Mouse (Mus musculus): Measurements from ENCODE around the gene Ap4s1. TPM values are rescaled to one million over a fixed set of nuclear protein-coding genes. Genes with fewer than 3 reads are reported as not detected.
A peak's percentile ranks its signal among the peaks of the same experiment; 100 is the strongest.
"Not testable (repeated sequence)": the region's sequence is repeated elsewhere in the genome, so short reads cannot be mapped to it uniquely, and the experiment has no call there.

Gene Ap4s1
- 44.3 and 51.6 TPM in 2 replicates for polyA plus RNA-seq (2014; fragmentation: Nextera tagmentation; extraction: Ambion mirVana)

DNA sequence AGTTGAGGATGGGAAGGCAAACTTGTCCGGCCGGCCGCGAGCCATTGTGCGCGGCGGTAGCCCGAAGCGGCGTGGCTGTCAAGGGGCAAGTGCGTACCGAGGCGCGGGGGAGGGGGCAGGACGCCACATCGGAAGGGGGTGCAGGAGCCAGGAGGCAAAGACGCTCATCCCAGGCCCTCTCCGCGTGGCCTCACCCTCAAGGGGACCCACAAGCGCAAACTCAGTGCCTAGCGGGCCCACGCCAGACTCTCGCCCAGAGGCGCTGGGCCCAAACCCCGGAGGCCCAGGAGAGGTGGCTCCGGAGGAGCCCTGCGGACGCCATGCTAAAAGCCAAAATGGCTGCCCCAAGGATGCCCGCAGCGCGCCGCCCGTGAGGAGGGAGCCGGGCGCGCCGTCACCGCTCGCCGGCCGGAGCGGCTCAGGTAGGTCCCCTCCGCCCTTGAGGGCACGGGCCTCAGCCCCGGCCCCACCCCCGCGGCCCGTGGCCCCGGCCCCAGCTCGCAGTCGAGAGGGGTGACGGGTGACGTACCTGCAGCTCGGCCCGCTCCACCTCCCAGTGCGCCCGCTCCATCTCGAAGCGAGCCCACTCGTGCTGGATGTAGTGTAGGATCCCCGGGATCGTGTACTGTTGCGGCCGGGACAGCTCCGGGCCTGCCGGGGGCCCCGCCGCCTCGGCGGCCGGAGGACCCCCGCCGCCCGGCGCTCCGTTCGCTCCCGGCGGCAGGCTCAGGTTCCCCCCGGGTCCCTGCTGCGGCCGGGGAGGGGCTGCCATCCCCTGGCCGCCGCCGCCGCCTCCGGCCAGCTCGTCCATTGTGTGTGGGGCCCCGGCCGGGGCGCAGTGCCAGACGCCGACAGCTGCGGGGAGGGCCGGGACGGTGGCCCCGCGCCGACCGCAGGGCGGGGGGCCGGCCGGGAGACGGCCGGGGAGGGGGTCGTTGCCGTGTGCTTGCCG, at the start of gene Ap4s1:
Gene Ap4s1 (plus strand): TSS at position 141 of the 952 bp plus-strand sequence.
- no peaks in the 10 kb centered on the region for H3K27me3 ChIP-seq (replicated peaks; ENCODE audit: control insufficient read depth, insufficient read depth, low read length)
- H3K9me3 ChIP-seq (replicated peaks; ENCODE audit: control insufficient read depth, low read length): no peaks in the 10 kb centered on the region
- peak within 1 kb of the TSS; percentile 72 for H3K4me2 ChIP-seq (ENCODE audit: low read length)
- peak; percentile 71 for DNase-seq (ENCODE audit: low spot score)
- ATAC-seq: peak; percentile 76
- 1% methylated on average over 68 of the region's 108 CpGs for WGBS
- H3K4me1 ChIP-seq (ENCODE audit: control insufficient read depth, insufficient read depth, low read length): peaks cover 8% of the 10 kb centered on the region
- H3K9ac ChIP-seq (ENCODE audit: low read length): peak within 1 kb of the TSS; percentile 100
- peak within 1 kb of the TSS; percentile 100 for H3K27ac ChIP-seq (ENCODE audit: low read depth, low read length)
- H3K36me3 ChIP-seq (ENCODE audit: control insufficient read depth, insufficient read depth, low read length): no peaks in the 10 kb centered on the region
- H3K4me3 ChIP-seq (ENCODE audit: low read depth, low read length): peak within 1 kb of the TSS; percentile 91

GRCm38 (mm10) chr12:51641871-51642270, 49.0 kb upstream of the Ap4s1 start:
- Histone ChIP-seq H3K36me3 (ENCODE audit: control insufficient read depth, insufficient read depth, low read length) (peaks cover 7% of the 10 kb centered on the region), H3K4me1 (ENCODE audit: control insufficient read depth, insufficient read depth, low read length) (no peaks in the 10 kb centered on the region), H3K27ac (ENCODE audit: low read depth, low read length) (no peak overlapping the region), H3K4me2 (ENCODE audit: low read length) (no peak overlapping the region), H3K27me3 (replicated peaks; ENCODE audit: control insufficient read depth, insufficient read depth, low read length) (no peaks in the 10 kb centered on the region), H3K9ac (ENCODE audit: low read length) (no peak overlapping the region), H3K4me3 (ENCODE audit: low read depth, low read length) (no peak overlapping the region), H3K9me3 (replicated peaks; ENCODE audit: control insufficient read depth, low read length) (no peaks in the 10 kb centered on the region)
- ATAC-seq: no peak
- 81% methylated on average over 6 of the region's 6 CpGs for WGBS
- no peak for DNase-seq (ENCODE audit: low spot score)

- H3K27ac ChIP-seq (ENCODE audit: low read depth, low read length); H3K9ac ChIP-seq (ENCODE audit: low read length); DNase-seq (ENCODE audit: low spot score); ATAC-seq; H3K27me3 ChIP-seq (replicated peaks; ENCODE audit: control insufficient read depth, insufficient read depth, low read length); H3K9me3 ChIP-seq (replicated peaks; ENCODE audit: control insufficient read depth, low read length); H3K4me3 ChIP-seq (ENCODE audit: low read depth, low read length); H3K4me2 ChIP-seq (ENCODE audit: low read length); H3K4me1 ChIP-seq (ENCODE audit: control insufficient read depth, insufficient read depth, low read length): not testable (repeated sequence)
- peaks cover 40% of the 10 kb centered on the region for H3K36me3 ChIP-seq (ENCODE audit: control insufficient read depth, insufficient read depth, low read length)
Measured at GRCm38 (mm10) chr12:51649401-51649800, 41.4 kb upstream of the Ap4s1 start.

DNA sequence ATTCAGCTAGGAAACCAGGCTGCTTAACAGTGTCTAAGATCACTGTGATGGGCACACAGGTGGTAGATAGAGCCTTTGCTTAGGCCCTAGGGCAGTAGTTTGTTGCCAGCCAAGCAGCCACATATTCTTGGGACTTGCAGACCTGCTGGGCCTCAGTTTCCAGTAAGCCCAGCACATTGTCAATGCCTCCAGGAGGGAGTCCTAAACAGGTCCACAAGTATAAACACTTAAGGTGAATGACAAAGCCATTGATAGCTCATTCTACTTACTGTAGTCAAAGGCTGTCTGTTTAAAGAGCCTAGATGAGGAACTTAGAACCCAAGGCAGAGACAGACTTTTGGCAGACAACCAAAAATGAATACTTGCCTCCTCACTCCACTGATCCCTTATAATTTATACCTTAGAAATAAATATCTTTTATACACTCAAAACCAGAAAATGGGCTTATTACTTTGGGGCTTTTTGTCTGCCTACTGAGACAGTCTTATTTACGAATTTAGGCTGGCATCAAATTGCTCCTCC, 34.8 kb upstream of the Ap4s1 start:
- H3K9ac ChIP-seq (ENCODE audit: low read length): no peak overlapping the region
- peak; percentile 19 for DNase-seq (ENCODE audit: low spot score)
- H3K4me1 ChIP-seq (ENCODE audit: control insufficient read depth, insufficient read depth, low read length): no peaks in the 10 kb centered on the region
- no peaks in the 10 kb centered on the region for H3K27me3 ChIP-seq (replicated peaks; ENCODE audit: control insufficient read depth, insufficient read depth, low read length)
- no peak overlapping the region for H3K4me2 ChIP-seq (ENCODE audit: low read length)
- 84% methylated on average over 1 of the region's 1 CpGs for WGBS
- no peak for ATAC-seq
- no peaks in the 10 kb centered on the region for H3K9me3 ChIP-seq (replicated peaks; ENCODE audit: control insufficient read depth, low read length)
- H3K36me3 ChIP-seq (ENCODE audit: control insufficient read depth, insufficient read depth, low read length): peaks cover 15% of the 10 kb centered on the region; the same call in 1 of the 2 replicates
- H3K4me3 ChIP-seq (ENCODE audit: low read depth, low read length): no peak overlapping the region
- no peak overlapping the region for H3K27ac ChIP-seq (ENCODE audit: low read depth, low read length)

DNA sequence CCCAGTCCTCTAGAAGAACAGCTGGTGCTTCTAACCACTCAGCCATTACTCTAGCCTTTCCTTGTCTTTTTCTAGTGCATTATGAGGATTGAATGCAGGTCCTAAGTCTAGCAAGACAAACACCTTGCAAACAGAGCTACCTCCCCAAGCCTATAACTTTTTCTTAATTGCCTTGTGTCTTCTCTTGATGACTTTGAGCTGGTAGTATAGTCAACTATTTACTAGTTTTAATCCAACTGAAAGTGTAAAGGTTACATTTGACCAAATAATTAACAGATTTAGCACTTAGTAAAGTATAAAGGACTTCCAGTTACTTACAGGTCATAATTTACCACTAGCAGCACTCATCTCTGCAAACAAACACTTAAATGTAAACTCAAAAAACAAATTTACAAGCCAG, 27.8 kb upstream of the Ap4s1 start:
- Histone ChIP-seq H3K4me1 (ENCODE audit: control insufficient read depth, insufficient read depth, low read length) (no peaks in the 10 kb centered on the region), H3K9ac (ENCODE audit: low read length) (no peak overlapping the region), H3K36me3 (ENCODE audit: control insufficient read depth, insufficient read depth, low read length) (no peaks in the 10 kb centered on the region), H3K4me2 (ENCODE audit: low read length) (no peak overlapping the region), H3K9me3 (replicated peaks; ENCODE audit: control insufficient read depth, low read length) (no peaks in the 10 kb centered on the region), H3K27ac (ENCODE audit: low read depth, low read length) (no peak overlapping the region), H3K4me3 (ENCODE audit: low read depth, low read length) (no peak overlapping the region), H3K27me3 (replicated peaks; ENCODE audit: control insufficient read depth, insufficient read depth, low read length) (no peaks in the 10 kb centered on the region)
- DNase-seq (ENCODE audit: low spot score) (no peak), ATAC-seq (no peak)

DNA sequence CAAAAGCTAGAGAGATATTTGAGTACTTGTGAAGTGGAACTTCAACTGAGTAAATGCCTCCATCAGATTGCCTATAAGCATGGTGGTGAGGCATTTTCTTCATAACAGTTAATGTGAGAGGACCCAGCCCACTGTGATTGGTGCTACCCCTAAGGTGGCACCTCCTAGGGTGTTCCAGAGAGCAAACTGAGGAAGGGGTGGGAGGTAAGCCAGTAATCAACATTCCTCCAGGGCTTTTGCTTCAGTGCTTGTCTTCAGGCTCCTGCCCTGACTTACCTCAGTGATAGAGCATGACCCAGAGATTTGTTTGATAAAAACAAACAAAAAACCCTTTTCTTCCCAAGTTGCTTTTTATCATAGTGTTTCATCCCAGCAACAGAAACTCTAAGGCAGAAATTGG, 26.9 kb upstream of the Ap4s1 start:
- Histone ChIP-seq H3K27me3 (replicated peaks; ENCODE audit: control insufficient read depth, insufficient read depth, low read length) (no peaks in the 10 kb centered on the region), H3K4me2 (ENCODE audit: low read length) (no peak overlapping the region), H3K27ac (ENCODE audit: low read depth, low read length) (no peak overlapping the region), H3K9me3 (replicated peaks; ENCODE audit: control insufficient read depth, low read length) (no peaks in the 10 kb centered on the region), H3K9ac (ENCODE audit: low read length) (no peak overlapping the region), H3K4me3 (ENCODE audit: low read depth, low read length) (no peak overlapping the region), H3K4me1 (ENCODE audit: control insufficient read depth, insufficient read depth, low read length) (no peaks in the 10 kb centered on the region), H3K36me3 (ENCODE audit: control insufficient read depth, insufficient read depth, low read length) (no peaks in the 10 kb centered on the region)
- no peak for DNase-seq (ENCODE audit: low spot score)
- no peak for ATAC-seq

- peak; percentile 43 for DNase-seq (ENCODE audit: low spot score)
- ATAC-seq: no peak
- H3K4me1 ChIP-seq (ENCODE audit: control insufficient read depth, insufficient read depth, low read length): no peaks in the 10 kb centered on the region
- H3K9me3 ChIP-seq (replicated peaks; ENCODE audit: control insufficient read depth, low read length): no peaks in the 10 kb centered on the region
- no peak overlapping the region for H3K9ac ChIP-seq (ENCODE audit: low read length)
- no peaks in the 10 kb centered on the region for H3K27me3 ChIP-seq (replicated peaks; ENCODE audit: control insufficient read depth, insufficient read depth, low read length)
- H3K27ac ChIP-seq (ENCODE audit: low read depth, low read length): no peak overlapping the region
- WGBS: 80% methylated on average over 4 of the region's 4 CpGs
- no peak overlapping the region for H3K4me3 ChIP-seq (ENCODE audit: low read depth, low read length)
- no peaks in the 10 kb centered on the region for H3K36me3 ChIP-seq (ENCODE audit: control insufficient read depth, insufficient read depth, low read length)
- no peak overlapping the region for H3K4me2 ChIP-seq (ENCODE audit: low read length)
Measured at GRCm38 (mm10) chr12:51666708-51667430, 24.0 kb upstream of the Ap4s1 start.

- DNase-seq (ENCODE audit: low spot score) (no peak), ATAC-seq (no peak)
- Histone ChIP-seq H3K9ac (ENCODE audit: low read length) (no peak overlapping the region), H3K27ac (ENCODE audit: low read depth, low read length) (no peak overlapping the region), H3K4me1 (ENCODE audit: control insufficient read depth, insufficient read depth, low read length) (no peaks in the 10 kb centered on the region), H3K4me3 (ENCODE audit: low read depth, low read length) (no peak overlapping the region), H3K27me3 (replicated peaks; ENCODE audit: control insufficient read depth, insufficient read depth, low read length) (no peaks in the 10 kb centered on the region), H3K36me3 (ENCODE audit: control insufficient read depth, insufficient read depth, low read length) (no peaks in the 10 kb centered on the region), H3K9me3 (replicated peaks; ENCODE audit: control insufficient read depth, low read length) (no peaks in the 10 kb centered on the region), H3K4me2 (ENCODE audit: low read length) (no peak overlapping the region)
- WGBS: 32% methylated on average over 5 of the region's 5 CpGs
Measured at GRCm38 (mm10) chr12:51671231-51671891, 19.5 kb upstream of the Ap4s1 start.
